Mouse (Mus musculus) fat pad, adult 2 months (tissue): Measurements from ENCODE around the gene Met.

Experiments used
- DNase-seq: peaks from one replicate; pipeline ENCODE4 v3.0.0-alpha.2; 2011; ENCODE audit warnings: low read depth, low spot score; ENCODE audit errors: extremely low read depth

Gene Met

GRCm38 (mm10) chr6:17595712-17596462 lies 132.3 kb downstream of the Met start:
- no peak for DNase-seq

GRCm38 (mm10) chr6:17599373-17599772 lies 135.8 kb downstream of the Met start:
- DNase-seq: no peak

GRCm38 (mm10) chr6:17601526-17601925 lies 137.9 kb downstream of the Met start:
- no peak for DNase-seq

GRCm38 (mm10) chr6:17606915-17607314 lies 143.3 kb downstream of the Met start:
- no peak for DNase-seq

GRCm38 (mm10) chr6:17611352-17612010 lies 147.9 kb downstream of the Met start:
- DNase-seq: no peak

GRCm38 (mm10) chr6:17612652-17613051 lies 149.1 kb downstream of the Met start:
- no peak for DNase-seq

- DNase-seq: no peak
Observed at GRCm38 (mm10) chr6:17620823-17621222, 157.2 kb downstream of the Met start.

- DNase-seq: no peak
Observed at GRCm38 (mm10) chr6:17621436-17621835, 157.8 kb downstream of the Met start.
